Mouse (Mus musculus) liver, postnatal 0 days (tissue): Measurements from ENCODE around the gene Olfr1344. TPM values are rescaled to one million over a fixed set of nuclear protein-coding genes. Genes with fewer than 3 reads are reported as not detected.

ENCODE experiments used
- ATAC-seq: fragments of 200-750 bp; cut with Nextera tagmentation; 2 replicates; pipeline ENCODE4 v1.8.0; 2017; ENCODE audit warnings: mild to moderate bottlenecking, moderate library complexity
- DNase-seq: peaks from one replicate; pipeline ENCODE4 v3.0.0-alpha.2; 2016
- H3K27ac ChIP-seq: fragments of 300-500 bp; sonication (generic); 2 replicates; pipeline ENCODE4 v1.5.1; 2014; ENCODE audit warnings: antibody characterized with exemption, moderate library complexity, mild to moderate bottlenecking, low read depth
- H3K27me3 ChIP-seq: fragments of 300-500 bp; sonication (generic); 2 replicates; pipeline ENCODE4 v1.6.1; 2014; ENCODE audit warnings: low read length, control low read depth, mixed read lengths; ENCODE audit not compliant: insufficient read depth
- H3K36me3 ChIP-seq: fragments of 300-500 bp; sonication (generic); replicated peaks from 2 replicates; pipeline ENCODE4 v1.6.1; 2014; ENCODE audit warnings: mild to moderate bottlenecking, control low read depth, low read length, moderate library complexity, mixed read lengths; ENCODE audit not compliant: insufficient read depth
- H3K4me1 ChIP-seq: fragments of 300-500 bp; sonication (generic); 2 replicates; pipeline ENCODE4 v1.6.1; 2014; ENCODE audit warnings: antibody characterized with exemption, mild to moderate bottlenecking, control low read depth; ENCODE audit not compliant: insufficient read depth
- H3K4me2 ChIP-seq: fragments of 300-500 bp; sonication (generic); 2 replicates; pipeline ENCODE4 v1.6.1; 2014; ENCODE audit warnings: low read depth, mild to moderate bottlenecking, low read length, moderate library complexity, mixed read lengths
- H3K4me3 ChIP-seq: fragments of 300-500 bp; sonication (generic); 2 replicates; pipeline ENCODE4 v1.5.1; 2014; ENCODE audit warnings: low read depth, low read length
- H3K9ac ChIP-seq: fragments of 300-500 bp; sonication (generic); replicated peaks from 2 replicates; pipeline ENCODE4 v1.6.1; 2014; ENCODE audit warnings: mild to moderate bottlenecking, moderate library complexity
- H3K9me3 ChIP-seq: fragments of 300-500 bp; sonication (generic); 2 replicates; pipeline ENCODE4 v1.6.1; 2016; ENCODE audit warnings: mild to moderate bottlenecking, control low read depth, low read length, mixed read lengths
- CTCF ChIP-seq: sonication (generic); IDR thresholded peaks from 2 replicates; pipeline ENCODE4 v1.5.1; 2016; ENCODE audit warnings: antibody characterized with exemption, low read depth
- EP300 ChIP-seq: IDR thresholded peaks from 2 replicates; pipeline ENCODE4 v1.6.1; 2016; ENCODE audit warnings: antibody characterized with exemption, low read depth, mild to moderate bottlenecking
- WGBS: fragments of 180-500 bp; shearing (Covaris S2); extraction: QIAGEN DNeasy Blood & Tissue Kit; methylation state at CpG from one replicate; pipeline ENCODE4 v1.1.7; 2014; ENCODE audit not compliant: insufficient replicate concordance; 5-methylcytosine and 5-hydroxymethylcytosine counted together
- polyA plus RNA-seq: library from polyadenylated mRNA; unstranded; fragments of >200 nt; fragmentation: Nextera tagmentation; extraction: Ambion mirVana; gene quantifications from 2 replicates; pipeline ENCODE4 v1.2.1, GENCODE M21; 2015

Olfr1344 gene
- polyA plus RNA-seq = not detected in 2 replicates

GRCm38 (mm10) chr7:6438388-6438787, at the start of gene Olfr1344:
TSS of gene Olfr1344 (plus strand) at chr7:6438688.
- DNase-seq = no peak
- ATAC-seq = no peak
- Histone ChIP-seq H3K36me3 (no peaks in the 10 kb centered on the region), H3K4me2 (no peak within 1 kb of the TSS), H3K4me1 (no peaks in the 10 kb centered on the region), H3K27ac (no peak within 1 kb of the TSS), H3K4me3 (no peak within 1 kb of the TSS), H3K27me3 (no peaks in the 10 kb centered on the region), H3K9ac (no peak within 1 kb of the TSS), H3K9me3 (no peaks in the 10 kb centered on the region)
- TF ChIP-seq EP300 (no peak), CTCF (no peak)
- WGBS = 74% methylated on average over 3 of the region's 3 CpGs

GRCm38 (mm10) chr7:6388971-6389370, 49.5 kb upstream of the Olfr1344 start:
- no peak for ATAC-seq
- Histone ChIP-seq H3K27me3 (no peaks in the 10 kb centered on the region), H3K9me3 (no peaks in the 10 kb centered on the region), H3K4me2 (no peak overlapping the region), H3K36me3 (peaks cover 4% of the 10 kb centered on the region; the same call in 1 of the 2 replicates), H3K27ac (no peak overlapping the region), H3K4me1 (peaks cover 2% of the 10 kb centered on the region; the same call in 1 of the 2 replicates), H3K9ac (no peak overlapping the region), H3K4me3 (no peak overlapping the region)
- no peak for DNase-seq
- no peak for TF ChIP-seq CTCF
- no peak for TF ChIP-seq EP300
- 78% methylated on average over 5 of the region's 5 CpGs for WGBS

GRCm38 (mm10) chr7:6389449-6389848, 49.0 kb upstream of the Olfr1344 start:
- Histone ChIP-seq H3K27me3 (no peaks in the 10 kb centered on the region), H3K36me3 (peaks cover 4% of the 10 kb centered on the region; the same call in 1 of the 2 replicates), H3K4me3 (no peak overlapping the region), H3K4me2 (no peak overlapping the region), H3K9ac (no peak overlapping the region), H3K9me3 (no peaks in the 10 kb centered on the region), H3K4me1 (no peaks in the 10 kb centered on the region), H3K27ac (no peak overlapping the region)
- 0 out of 2 replicates have a peak, but pooled peaks have one; percentile 36 for TF ChIP-seq CTCF
- TF ChIP-seq EP300 = no peak
- DNase-seq = no peak
- no peak for ATAC-seq
- 67% methylated on average over 5 of the region's 5 CpGs for WGBS

GRCm38 (mm10) chr7:6397996-6398975, 40.2 kb upstream of the Olfr1344 start, which contains the start of gene Smim17:
TSS of gene Smim17 (plus strand) at chr7:6398715.
- Histone ChIP-seq H3K27me3 (no peaks in the 10 kb centered on the region), H3K4me3 (peak within 1 kb of the TSS; percentile 48), H3K4me2 (peak within 1 kb of the TSS; percentile 78), H3K36me3 (no peaks in the 10 kb centered on the region), H3K4me1 (peaks cover 8% of the 10 kb centered on the region; the same call in 1 of the 2 replicates), H3K9ac (peak within 1 kb of the TSS; percentile 44), H3K27ac (no peak within 1 kb of the TSS), H3K9me3 (no peaks in the 10 kb centered on the region)
- no peak for TF ChIP-seq EP300
- TF ChIP-seq CTCF = no peak
- DNase-seq = peak; percentile 41
- WGBS = 25% methylated on average over 25 of the region's 25 CpGs
- ATAC-seq = 0 out of 2 replicates have a peak, but pooled peaks have one; percentile 31

- Histone ChIP-seq H3K9ac (no peak within 1 kb of the TSS), H3K27ac (no peak within 1 kb of the TSS), H3K4me1 (no peaks in the 10 kb centered on the region), H3K4me2 (no peak within 1 kb of the TSS), H3K9me3 (no peaks in the 10 kb centered on the region), H3K36me3 (no peaks in the 10 kb centered on the region), H3K27me3 (no peaks in the 10 kb centered on the region), H3K4me3 (no peak within 1 kb of the TSS)
- TF ChIP-seq CTCF = peak; percentile 28; the same call in 1 of the 2 replicates
- TF ChIP-seq EP300 = no peak
- ATAC-seq (peak; percentile 100), DNase-seq (peak; percentile 92)
- 2% methylated on average over 17 of the region's 17 CpGs for WGBS
Observed at GRCm38 (mm10) chr7:6410043-6410442, 28.4 kb upstream of the Olfr1344 start, which contains the start of gene Gm20715. TSS of gene Gm20715 (plus strand) at chr7:6410277.
